Mouse (Mus musculus) ES-Bruce4 (cell line): ENCODE data around the gene Kcnab3. TPM values are rescaled to one million over a fixed set of nuclear protein-coding genes. Genes with fewer than 3 reads are reported as not detected.

Source experiments
- H3K27ac ChIP-seq: 2 replicates; pipeline ENCODE4 v1.5.1; 2012; ENCODE audit warnings: low read length, inconsistent platforms; ENCODE audit not compliant: insufficient read depth
- H3K27me3 ChIP-seq: 2 replicates; pipeline ENCODE4 v1.6.1; 2012; ENCODE audit warnings: mild to moderate bottlenecking, low read length, inconsistent platforms; ENCODE audit not compliant: control insufficient read depth, poor library complexity, insufficient read depth, severe bottlenecking
- H3K36me3 ChIP-seq: 2 replicates; pipeline ENCODE4 v1.6.1; 2012; ENCODE audit warnings: inconsistent platforms, mild to moderate bottlenecking, low read length, moderate library complexity; ENCODE audit not compliant: control insufficient read depth, poor library complexity, insufficient read depth, severe bottlenecking
- H3K4me1 ChIP-seq: one replicate; pipeline ENCODE4 v1.8.1; 2011; ENCODE audit warnings: low read length; ENCODE audit not compliant: control insufficient read depth, insufficient read depth
- H3K4me3 ChIP-seq: 2 replicates; pipeline ENCODE4 v1.5.1; 2011; ENCODE audit warnings: low read depth, mild to moderate bottlenecking, low read length
- H3K9ac ChIP-seq: 2 replicates; pipeline ENCODE4 v1.6.1; 2012; ENCODE audit warnings: low read depth, mild to moderate bottlenecking, inconsistent platforms; ENCODE audit not compliant: poor library complexity, severe bottlenecking
- H3K9me3 ChIP-seq: replicated peaks from 2 replicates; pipeline ENCODE4 v1.6.1; 2012; ENCODE audit warnings: mild to moderate bottlenecking, low read length, inconsistent platforms; ENCODE audit not compliant: control insufficient read depth, poor library complexity, insufficient read depth, severe bottlenecking
- CTCF ChIP-seq: IDR thresholded peaks from one replicate; pipeline ENCODE4 v1.8.1; 2011; ENCODE audit warnings: low read depth, low read length
- EP300 ChIP-seq: IDR thresholded peaks from 2 replicates; pipeline ENCODE4 v1.6.1; 2011; ENCODE audit warnings: low read depth, low read length; ENCODE audit not compliant: insufficient read depth
- POLR2A ChIP-seq: IDR thresholded peaks from one replicate; pipeline ENCODE4 v1.8.1; 2011; ENCODE audit warnings: low read length; ENCODE audit not compliant: insufficient read depth
- polyA plus RNA-seq: library from polyadenylated mRNA; stranded (reverse); fragments of >200 nt; gene quantifications from 2 replicates; pipeline ENCODE4 v1.2.4, GENCODE M21; 2011; ENCODE audit warnings: low read depth; ENCODE audit not compliant: missing spikeins, insufficient read depth, insufficient read length

Kcnab3 gene
- polyA plus RNA-seq, 1 experiment = 2.5 TPM

DNA sequence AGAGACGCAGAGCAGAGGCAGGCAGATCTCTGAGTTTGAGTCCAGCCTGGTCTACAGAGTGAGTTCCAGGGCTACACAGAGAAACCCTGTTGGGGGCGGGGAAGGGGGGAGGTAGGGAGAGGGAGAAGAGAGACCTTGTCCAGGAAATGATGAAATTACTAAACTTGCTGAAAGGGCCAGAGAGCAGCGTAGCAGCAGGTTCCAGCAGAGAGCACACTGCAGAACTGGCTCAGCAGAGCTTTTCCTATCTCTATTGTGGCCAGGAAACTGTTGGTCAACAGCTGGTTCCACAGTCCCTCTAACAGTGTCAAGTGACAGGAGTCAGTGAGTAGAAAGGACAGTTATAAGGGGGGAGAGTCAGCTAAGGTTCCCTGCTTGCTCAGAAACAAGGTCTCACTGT is 53.5 kb downstream of the Kcnab3 start:
- H3K9me3 ChIP-seq = no peaks in the 10 kb centered on the region
- no peaks in the 10 kb centered on the region for H3K36me3 ChIP-seq
- H3K4me1 ChIP-seq = no peaks in the 10 kb centered on the region
- no peak overlapping the region for H3K9ac ChIP-seq
- no peaks in the 10 kb centered on the region for H3K27me3 ChIP-seq
- no peak overlapping the region for H3K4me3 ChIP-seq
- H3K27ac ChIP-seq = no peak overlapping the region
- TF ChIP-seq EP300 (no peak), CTCF (no peak), POLR2A (no peak)

DNA sequence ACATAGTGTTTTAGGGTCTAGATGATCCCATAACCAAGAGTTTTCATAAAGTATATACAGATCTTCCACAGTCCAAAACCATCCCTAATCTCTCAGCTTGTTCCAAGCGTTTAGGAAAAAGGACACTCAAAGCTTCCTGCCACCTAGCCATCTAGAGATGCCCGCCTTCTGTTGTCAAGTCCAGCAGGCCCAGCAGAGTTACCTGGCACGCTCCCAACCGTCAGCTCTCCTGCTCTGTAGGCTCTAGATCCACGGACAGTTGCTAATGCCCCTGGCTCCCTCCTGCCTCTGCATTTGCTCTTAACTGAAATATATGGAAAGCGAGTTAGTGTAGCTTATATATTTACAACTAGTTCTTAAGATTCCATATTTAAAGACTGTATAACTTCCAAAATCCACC is 55.3 kb downstream of the Kcnab3 start:
- no peak overlapping the region for H3K4me3 ChIP-seq
- no peaks in the 10 kb centered on the region for H3K36me3 ChIP-seq
- H3K9me3 ChIP-seq = no peaks in the 10 kb centered on the region
- H3K27me3 ChIP-seq = no peaks in the 10 kb centered on the region
- H3K9ac ChIP-seq = no peak overlapping the region
- no peaks in the 10 kb centered on the region for H3K4me1 ChIP-seq
- TF ChIP-seq POLR2A (no peak), EP300 (no peak), CTCF (no peak)
- H3K27ac ChIP-seq = no peak overlapping the region

Other genes with a start within 250 kb of the Kcnab3 start
- 39.5 and 41.6 TPM in 2 replicates for gene Vamp2, start 237.8 kb upstream of the Kcnab3 start, polyA plus RNA-seq
- 25.0 and 29.3 TPM in 2 replicates for gene Per1, start 231.0 kb upstream of the Kcnab3 start, polyA plus RNA-seq
- gene Hes7, start 205.9 kb upstream of the Kcnab3 start, polyA plus RNA-seq = not detected in 2 replicates
- not detected in 2 replicates for gene 9130213A22Rik, start 203.7 kb upstream of the Kcnab3 start, polyA plus RNA-seq
- gene Aloxe3, start 200.4 kb upstream of the Kcnab3 start, polyA plus RNA-seq = 1.7 and 2.0 TPM in 2 replicates
- gene Alox12b, start 169.3 kb upstream of the Kcnab3 start, polyA plus RNA-seq = 0.27 TPM in 1 of 2 replicates, not detected in the other
- gene Alox8, start 128.4 kb upstream of the Kcnab3 start, polyA plus RNA-seq = not detected in 2 replicates
- 0.11 TPM in 1 of 2 replicates, not detected in the other for gene Gucy2e, start 89.2 kb upstream of the Kcnab3 start, polyA plus RNA-seq
- gene Cntrob, start 2.5 kb upstream of the Kcnab3 start, polyA plus RNA-seq = 25.9 and 27.5 TPM in 2 replicates
- gene Trappc1, start 2.3 kb upstream of the Kcnab3 start, polyA plus RNA-seq = 89.1 and 96.0 TPM in 2 replicates
- 1.7 and 3.3 TPM in 2 replicates for gene Rnf227, start 14.2 kb downstream of the Kcnab3 start, polyA plus RNA-seq
- gene Chd3, start 43.1 kb downstream of the Kcnab3 start, polyA plus RNA-seq = 21.9 and 25.7 TPM in 2 replicates
- gene Naa38, start 69.2 kb downstream of the Kcnab3 start, polyA plus RNA-seq = 77.9 and 94.0 TPM in 2 replicates
- 21.1 and 21.5 TPM in 2 replicates for gene Cyb5d1, start 69.4 kb downstream of the Kcnab3 start, polyA plus RNA-seq
- gene Tmem88, start 72.0 kb downstream of the Kcnab3 start, polyA plus RNA-seq = 15.7 and 16.6 TPM in 2 replicates
- gene Kdm6b, start 87.4 kb downstream of the Kcnab3 start, polyA plus RNA-seq = 23.3 and 28.4 TPM in 2 replicates
- gene Dnah2, start 222.9 kb downstream of the Kcnab3 start, polyA plus RNA-seq = 1.2 and 2.0 TPM in 2 replicates
- gene Efnb3, start 233.9 kb downstream of the Kcnab3 start, polyA plus RNA-seq = 3.9 and 4.0 TPM in 2 replicates